Mouse (Mus musculus) E14TG2a.4 (cell line): ENCODE data around the gene Gm20388.

Source experiments
- H3K27me3 ChIP-seq: 2 replicates; pipeline ENCODE4 v1.6.1; 2014; ENCODE audit warnings: low read length, control low read depth; ENCODE audit not compliant: insufficient read depth
- H3K36me3 ChIP-seq: 2 replicates; pipeline ENCODE4 v1.6.1; 2014; ENCODE audit warnings: low read length, control low read depth; ENCODE audit not compliant: insufficient read depth
- H3K4me1 ChIP-seq: replicated peaks from 2 replicates; pipeline ENCODE4 v1.6.1; 2014; ENCODE audit warnings: low read depth, low read length, control low read depth
- H3K4me3 ChIP-seq: replicated peaks from 2 replicates; pipeline ENCODE4 v1.5.1; 2014; ENCODE audit warnings: mild to moderate bottlenecking, low read length
- H3K9me3 ChIP-seq: 2 replicates; pipeline ENCODE4 v1.6.1; 2014; ENCODE audit warnings: low read length, control low read depth
- CTCF ChIP-seq: conservative IDR thresholded peaks from 2 replicates; pipeline ENCODE4 v1.5.1; 2014; ENCODE audit warnings: low read length
- NANOG ChIP-seq: IDR thresholded peaks from 2 replicates; pipeline ENCODE4 v1.6.1; 2014; ENCODE audit warnings: borderline replicate concordance, low read length, mixed read lengths
- POU5F1 ChIP-seq: IDR thresholded peaks from 2 replicates; pipeline ENCODE4 v1.6.1; 2014; ENCODE audit warnings: low read length, borderline replicate concordance

Gm20388 gene

GRCm38 (mm10) chr8:120071684-120072083 lies 161.0 kb downstream of the Gm20388 start:
- peaks cover 9% of the 10 kb centered on the region for H3K4me1 ChIP-seq
- no peaks in the 10 kb centered on the region for H3K9me3 ChIP-seq
- no peaks in the 10 kb centered on the region for H3K36me3 ChIP-seq
- H3K4me3 ChIP-seq = no peak overlapping the region
- H3K27me3 ChIP-seq = peaks cover 23% of the 10 kb centered on the region
- TF ChIP-seq CTCF = peak; percentile 96
- no peak for TF ChIP-seq NANOG

GRCm38 (mm10) chr8:120072259-120072658 lies 161.6 kb downstream of the Gm20388 start:
- Histone ChIP-seq H3K9me3 (no peaks in the 10 kb centered on the region), H3K4me1 (peaks cover 9% of the 10 kb centered on the region), H3K4me3 (no peak overlapping the region), H3K36me3 (no peaks in the 10 kb centered on the region), H3K27me3 (peaks cover 27% of the 10 kb centered on the region)
- TF ChIP-seq CTCF (no peak), NANOG (no peak), POU5F1 (no peak)

GRCm38 (mm10) chr8:120072827-120073226 lies 162.2 kb downstream of the Gm20388 start:
- no peak overlapping the region for H3K4me3 ChIP-seq
- H3K4me1 ChIP-seq = peaks cover 9% of the 10 kb centered on the region
- no peaks in the 10 kb centered on the region for H3K9me3 ChIP-seq
- no peaks in the 10 kb centered on the region for H3K36me3 ChIP-seq
- TF ChIP-seq CTCF (no peak), POU5F1 (no peak), NANOG (no peak)
- peaks cover 25% of the 10 kb centered on the region for H3K27me3 ChIP-seq

- H3K4me1 ChIP-seq = peaks cover 24% of the 10 kb centered on the region
- TF ChIP-seq CTCF = no peak
- H3K27me3 ChIP-seq = peaks cover 21% of the 10 kb centered on the region
- H3K9me3 ChIP-seq = no peaks in the 10 kb centered on the region
- no peaks in the 10 kb centered on the region for H3K36me3 ChIP-seq
- H3K4me3 ChIP-seq = no peak overlapping the region
These were observed 163.9 kb downstream of the Gm20388 start for GRCm38 (mm10) chr8:120074516-120074915.

GRCm38 (mm10) chr8:120075347-120075746 lies 164.7 kb downstream of the Gm20388 start:
- no peak for TF ChIP-seq CTCF
- TF ChIP-seq NANOG = no peak
- no peak for TF ChIP-seq POU5F1
- no peaks in the 10 kb centered on the region for H3K9me3 ChIP-seq
- H3K4me1 ChIP-seq = peaks cover 32% of the 10 kb centered on the region
- no peaks in the 10 kb centered on the region for H3K36me3 ChIP-seq
- H3K4me3 ChIP-seq = no peak overlapping the region
- H3K27me3 ChIP-seq = peaks cover 21% of the 10 kb centered on the region

GRCm38 (mm10) chr8:120078080-120078479 lies 167.4 kb downstream of the Gm20388 start:
- no peaks in the 10 kb centered on the region for H3K9me3 ChIP-seq
- TF ChIP-seq POU5F1 = no peak
- TF ChIP-seq CTCF = peak; percentile 56
- peaks cover 21% of the 10 kb centered on the region for H3K27me3 ChIP-seq
- 0 out of 2 replicates have a peak overlapping the region, but pooled peaks have one; percentile 17 for H3K4me3 ChIP-seq
- H3K4me1 ChIP-seq = peaks cover 59% of the 10 kb centered on the region
- peaks cover 19% of the 10 kb centered on the region for H3K36me3 ChIP-seq

GRCm38 (mm10) chr8:120079361-120079760 lies 168.7 kb downstream of the Gm20388 start:
- H3K36me3 ChIP-seq = peaks cover 27% of the 10 kb centered on the region
- H3K4me3 ChIP-seq = no peak overlapping the region
- TF ChIP-seq POU5F1 = no peak
- TF ChIP-seq CTCF = no peak
- peaks cover 64% of the 10 kb centered on the region for H3K4me1 ChIP-seq
- no peaks in the 10 kb centered on the region for H3K9me3 ChIP-seq
- peaks cover 13% of the 10 kb centered on the region for H3K27me3 ChIP-seq

- Histone ChIP-seq H3K9me3 (no peaks in the 10 kb centered on the region), H3K4me1 (peaks cover 59% of the 10 kb centered on the region), H3K4me3 (0 out of 2 replicates have a peak overlapping the region, but pooled peaks have one; percentile 29), H3K36me3 (peaks cover 64% of the 10 kb centered on the region), H3K27me3 (no peaks in the 10 kb centered on the region)
- no peak for TF ChIP-seq CTCF
- TF ChIP-seq POU5F1 = no peak
- TF ChIP-seq NANOG = no peak
These were observed 172.6 kb downstream of the Gm20388 start for GRCm38 (mm10) chr8:120083261-120083660.

GRCm38 (mm10) chr8:120084783-120085182 lies 174.1 kb downstream of the Gm20388 start:
- Histone ChIP-seq H3K4me1 (peaks cover 44% of the 10 kb centered on the region), H3K4me3 (no peak overlapping the region), H3K27me3 (no peaks in the 10 kb centered on the region), H3K36me3 (peaks cover 71% of the 10 kb centered on the region), H3K9me3 (no peaks in the 10 kb centered on the region)
- TF ChIP-seq CTCF (no peak), POU5F1 (no peak), NANOG (no peak)
